Comparison of ENCODE assay signal across 6 mouse cellular contexts in genomic region chr2:141008458-141008857, GRCm38 (mm10).
"Had no signal": no experiment of that assay in that cellular context is flagged by ENCODE, and none has a peak within 500 bp of the region (broad histone marks: within the 10 kb centered on the region; RNA-seq: fewer than 3 reads in every experiment).

No protein-coding gene starts in this region.

- ATAC-seq: liver, embryonic 12.5 days had no signal

- DNase-seq: kidney, adult 18-20 months; kidney, postnatal 14 days; lung, postnatal 14 days; right cerebral cortex, postnatal 14 days; thymus, postnatal 4 days had no signal
